Mouse (Mus musculus) stomach, postnatal 0 days (tissue): ENCODE data around the gene Gnat2.

Experiments used
- CTCF ChIP-seq: IDR thresholded peaks from 2 replicates; pipeline ENCODE4 v1.5.1; 2016; ENCODE audit warnings: antibody characterized with exemption, low read depth, mild to moderate bottlenecking, moderate library complexity
- EP300 ChIP-seq: optimal IDR thresholded peaks from 2 replicates; pipeline ENCODE3; 2016; ENCODE audit warnings: antibody characterized with exemption

GRCm38 (mm10) chr3:108121101-108121500 lies 28.5 kb downstream of the Gnat2 start:
- TF ChIP-seq CTCF (no peak), EP300 (no peak)
